Mouse (Mus musculus): Measurements from ENCODE around the gene Zwint. TPM values are rescaled to one million over a fixed set of nuclear protein-coding genes. Genes with fewer than 3 reads are reported as not detected.
A peak's percentile ranks its signal among the peaks of the same experiment; 100 is the strongest.

Zwint gene
- total RNA-seq, 1 experiment: 174 TPM

DNA sequence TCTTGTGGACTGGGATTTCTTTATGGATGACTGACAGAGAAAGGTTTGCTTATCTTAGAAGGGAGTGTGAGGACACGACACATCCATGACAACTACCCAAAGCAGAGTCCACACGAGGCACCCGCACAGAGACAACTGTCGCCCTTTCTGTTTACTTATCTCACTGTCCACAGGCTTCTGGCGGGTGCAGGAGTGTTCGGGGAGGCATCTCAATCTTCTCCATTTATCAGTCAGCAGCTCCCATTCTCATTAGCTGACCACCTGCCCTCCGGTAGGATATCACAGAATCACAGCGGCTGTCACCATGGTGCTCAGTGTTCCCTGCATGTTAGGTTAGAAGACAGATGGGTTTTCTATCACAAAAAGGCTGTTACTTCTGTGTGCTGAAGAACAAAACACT is 31.1 kb upstream of the Zwint start:
- H3K36me3 ChIP-seq (ENCODE audit: control insufficient read depth, insufficient read depth, low read length, poor library complexity, severe bottlenecking): no peaks in the 10 kb centered on the region
- no peaks in the 10 kb centered on the region for H3K9me3 ChIP-seq (ENCODE audit: control insufficient read depth, insufficient read depth, low read depth, low read length)
- DNase-seq (ENCODE audit: low read depth, low spot score): no peak
- H3K9ac ChIP-seq (ENCODE audit: insufficient read depth, low read depth, low read length, poor library complexity, severe bottlenecking): no peak overlapping the region
- no peaks in the 10 kb centered on the region for H3K4me1 ChIP-seq (ENCODE audit: control insufficient read depth in 2 of 2, insufficient read depth in 2 of 2, low read length in 2 of 2, poor library complexity in 1 of 2)
- in situ Hi-C loops (cut with MboI; ENCODE audit: low sequenced_read_pairs in 2 of 2, unreplicated experiment in 2 of 2): no loop called here
- TF ChIP-seq ZC3H11A (IDR thresholded peaks at IDR 0.05; ENCODE audit: borderline replicate concordance, low read depth, low read length) (no peak), CHD2 (IDR thresholded peaks at IDR 0.05; ENCODE audit: low read depth, low read length) (no peak), HCFC1 (IDR thresholded peaks at IDR 0.05; ENCODE audit: borderline replicate concordance, insufficient read depth, low read length) (no peak), MAFK (IDR thresholded peaks at IDR 0.05; ENCODE audit: insufficient read depth, low read depth, low read length) (no peak), ZNF384 (IDR thresholded peaks at IDR 0.05; ENCODE audit: low read depth, low read length) (no peak)
- no peak overlapping the region for H3K27ac ChIP-seq (ENCODE audit: insufficient read depth, low read depth, low read length, poor library complexity, severe bottlenecking)
- no peak overlapping the region for H3K4me3 ChIP-seq (ENCODE audit: insufficient read depth in 1 of 2, low read depth in 1 of 2, low read length in 2 of 2, poor library complexity in 1 of 2, severe bottlenecking in 1 of 2)

DNA sequence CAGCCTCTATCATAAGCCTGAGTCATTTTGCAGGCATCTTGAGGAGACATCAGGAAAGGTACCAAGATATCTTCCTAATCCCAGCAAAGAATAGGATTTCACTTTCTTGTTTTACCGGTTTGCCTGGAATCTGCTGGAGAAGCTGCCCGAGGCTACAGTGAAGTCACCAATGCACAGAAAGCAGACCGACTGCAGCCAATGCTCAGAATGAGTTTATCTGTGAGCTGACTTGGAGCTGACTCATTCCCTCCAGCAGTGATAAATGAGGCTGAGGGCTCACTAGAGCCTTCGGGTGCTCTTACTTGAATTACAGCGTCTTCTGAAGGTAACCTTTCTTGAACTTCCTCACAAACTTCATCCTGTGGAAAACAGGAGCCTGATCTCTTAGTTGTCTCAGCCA is 20.5 kb upstream of the Zwint start:
- Histone ChIP-seq H3K36me3 (ENCODE audit: control insufficient read depth, insufficient read depth, low read length, poor library complexity, severe bottlenecking) (no peaks in the 10 kb centered on the region), H3K27ac (ENCODE audit: insufficient read depth, low read depth, low read length, poor library complexity, severe bottlenecking) (no peak overlapping the region), H3K4me1 (ENCODE audit: control insufficient read depth in 2 of 2, insufficient read depth in 2 of 2, low read length in 2 of 2, poor library complexity in 1 of 2) (peaks cover 0 to 14% of the 10 kb centered on the region in 2 experiments; a peak in 2 of 4 replicates), H3K9me3 (ENCODE audit: control insufficient read depth, insufficient read depth, low read depth, low read length) (no peaks in the 10 kb centered on the region), H3K4me3 (ENCODE audit: insufficient read depth in 1 of 2, low read depth in 1 of 2, low read length in 2 of 2, poor library complexity in 1 of 2, severe bottlenecking in 1 of 2) (no peak overlapping the region), H3K9ac (ENCODE audit: insufficient read depth, low read depth, low read length, poor library complexity, severe bottlenecking) (no peak overlapping the region)
- in situ Hi-C loops (cut with MboI; ENCODE audit: low sequenced_read_pairs in 2 of 2, unreplicated experiment in 2 of 2): no loop called here
- DNase-seq (ENCODE audit: low read depth, low spot score): no peak
- no peak for TF ChIP-seq ZNF384 (IDR thresholded peaks at IDR 0.05; ENCODE audit: low read depth, low read length)
- no peak for TF ChIP-seq ZC3H11A (IDR thresholded peaks at IDR 0.05; ENCODE audit: borderline replicate concordance, low read depth, low read length)
- TF ChIP-seq CHD2 (IDR thresholded peaks at IDR 0.05; ENCODE audit: low read depth, low read length): no peak
- no peak for TF ChIP-seq MAFK (IDR thresholded peaks at IDR 0.05; ENCODE audit: insufficient read depth, low read depth, low read length)
- no peak for TF ChIP-seq HCFC1 (IDR thresholded peaks at IDR 0.05; ENCODE audit: borderline replicate concordance, insufficient read depth, low read length)

DNA sequence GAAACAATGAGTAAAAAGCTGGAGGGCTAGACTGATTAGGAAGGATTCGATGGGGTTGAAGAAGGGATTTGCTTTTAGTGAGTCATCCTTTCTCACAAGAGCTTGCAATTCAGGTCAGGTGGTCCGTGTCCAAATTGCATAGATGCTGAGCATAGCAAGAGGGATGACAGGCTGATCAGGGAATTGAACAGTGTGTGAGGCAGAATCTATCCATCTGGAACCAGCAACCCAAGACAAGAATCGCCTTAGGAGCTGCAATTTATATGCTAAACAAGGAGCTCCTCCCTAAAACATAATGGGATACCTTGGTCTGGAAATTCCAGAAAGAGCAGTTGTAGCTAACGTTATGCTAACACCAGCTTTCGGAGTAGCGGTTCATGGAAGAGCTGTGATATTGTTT is 3.8 kb upstream of the Zwint start:
- Histone ChIP-seq H3K36me3 (ENCODE audit: control insufficient read depth, insufficient read depth, low read length, poor library complexity, severe bottlenecking) (peaks cover 2% of the 10 kb centered on the region; the same call in 1 of the 2 replicates), H3K4me1 (ENCODE audit: control insufficient read depth in 2 of 2, insufficient read depth in 2 of 2, low read length in 2 of 2, poor library complexity in 1 of 2) (peaks cover 3 to 5% of the 10 kb centered on the region in 2 experiments; a peak in 2 of 4 replicates), H3K9me3 (ENCODE audit: control insufficient read depth, insufficient read depth, low read depth, low read length) (no peaks in the 10 kb centered on the region), H3K4me3 (ENCODE audit: insufficient read depth in 1 of 2, low read depth in 1 of 2, low read length in 2 of 2, poor library complexity in 1 of 2, severe bottlenecking in 1 of 2) (peak overlapping the region in 1 of 2 experiments; percentile 1; a peak in 1 of 4 replicates), H3K27ac (ENCODE audit: insufficient read depth, low read depth, low read length, poor library complexity, severe bottlenecking) (no peak overlapping the region; the same call in 1 of the 2 replicates), H3K9ac (ENCODE audit: insufficient read depth, low read depth, low read length, poor library complexity, severe bottlenecking) (no peak overlapping the region)
- peak; percentile 25 for DNase-seq (ENCODE audit: low read depth, low spot score)
- in situ Hi-C loops (cut with MboI; ENCODE audit: low sequenced_read_pairs in 2 of 2, unreplicated experiment in 2 of 2): no loop called here
- no peak for TF ChIP-seq MAFK (IDR thresholded peaks at IDR 0.05; ENCODE audit: insufficient read depth, low read depth, low read length)
- TF ChIP-seq CHD2 (IDR thresholded peaks at IDR 0.05; ENCODE audit: low read depth, low read length): no peak
- no peak for TF ChIP-seq HCFC1 (IDR thresholded peaks at IDR 0.05; ENCODE audit: borderline replicate concordance, insufficient read depth, low read length)
- TF ChIP-seq ZNF384 (IDR thresholded peaks at IDR 0.05; ENCODE audit: low read depth, low read length): no peak
- no peak for TF ChIP-seq ZC3H11A (IDR thresholded peaks at IDR 0.05; ENCODE audit: borderline replicate concordance, low read depth, low read length)

DNA sequence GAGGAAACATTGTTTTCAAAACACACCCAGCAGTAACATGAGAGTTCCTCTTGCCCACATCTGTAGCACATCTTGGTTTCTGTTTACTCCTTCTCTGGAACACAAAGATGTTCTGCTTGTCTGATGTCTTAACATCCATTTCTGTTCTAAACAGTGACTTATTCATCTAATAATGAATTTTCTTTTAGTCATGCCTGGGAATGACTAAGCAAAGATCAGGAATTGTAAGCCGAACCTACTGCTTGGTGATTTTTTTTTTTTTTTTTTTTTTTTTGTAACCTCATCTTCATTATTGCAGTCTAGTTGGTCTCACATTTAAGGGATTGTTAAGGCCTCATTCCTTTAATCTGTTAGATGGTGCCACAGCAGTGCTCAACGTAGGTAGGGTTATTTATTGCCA is 848 bp upstream of the Zwint start:
- Histone ChIP-seq H3K27ac (ENCODE audit: insufficient read depth, low read depth, low read length, poor library complexity, severe bottlenecking) (peak overlapping the region; percentile 85; the same call in 1 of the 2 replicates), H3K9me3 (ENCODE audit: control insufficient read depth, insufficient read depth, low read depth, low read length) (no peaks in the 10 kb centered on the region), H3K36me3 (ENCODE audit: control insufficient read depth, insufficient read depth, low read length, poor library complexity, severe bottlenecking) (peaks cover 21% of the 10 kb centered on the region), H3K4me1 (ENCODE audit: control insufficient read depth in 2 of 2, insufficient read depth in 2 of 2, low read length in 2 of 2, poor library complexity in 1 of 2) (peaks cover 3 to 6% of the 10 kb centered on the region in 2 experiments; a peak in 2 of 4 replicates), H3K4me3 (ENCODE audit: insufficient read depth in 1 of 2, low read depth in 1 of 2, low read length in 2 of 2, poor library complexity in 1 of 2, severe bottlenecking in 1 of 2) (peak overlapping the region; percentile 52 to 77; a peak in 2 of 4 replicates), H3K9ac (ENCODE audit: insufficient read depth, low read depth, low read length, poor library complexity, severe bottlenecking) (peak overlapping the region; percentile 55; the same call in 1 of the 2 replicates)
- no peak for DNase-seq (ENCODE audit: low read depth, low spot score)
- TF ChIP-seq ZC3H11A (IDR thresholded peaks at IDR 0.05; ENCODE audit: borderline replicate concordance, low read depth, low read length): no peak
- no peak for TF ChIP-seq MAFK (IDR thresholded peaks at IDR 0.05; ENCODE audit: insufficient read depth, low read depth, low read length)
- TF ChIP-seq CHD2 (IDR thresholded peaks at IDR 0.05; ENCODE audit: low read depth, low read length): no peak
- no peak for TF ChIP-seq HCFC1 (IDR thresholded peaks at IDR 0.05; ENCODE audit: borderline replicate concordance, insufficient read depth, low read length)
- TF ChIP-seq ZNF384 (IDR thresholded peaks at IDR 0.05; ENCODE audit: low read depth, low read length): no peak
- in situ Hi-C loops (cut with MboI; ENCODE audit: low sequenced_read_pairs in 2 of 2, unreplicated experiment in 2 of 2): no loop called here
